Mouse (Mus musculus) adrenal gland, adult 18-20 months (tissue): ENCODE measurements at regions not wholly inside any gene's neighbourhood (a gene's known extent, or its start where the extent isn't known, plus 50 kb on each side); places are given as distances from the start of the nearest gene placed in this dataset.

Experiments
- DNase-seq, 2 experiments: peaks; one replicate each; pipeline ENCODE4 v3.0.0; 2021 to 2022; ENCODE audit warnings: low spot score in 2 of 2

DNA sequence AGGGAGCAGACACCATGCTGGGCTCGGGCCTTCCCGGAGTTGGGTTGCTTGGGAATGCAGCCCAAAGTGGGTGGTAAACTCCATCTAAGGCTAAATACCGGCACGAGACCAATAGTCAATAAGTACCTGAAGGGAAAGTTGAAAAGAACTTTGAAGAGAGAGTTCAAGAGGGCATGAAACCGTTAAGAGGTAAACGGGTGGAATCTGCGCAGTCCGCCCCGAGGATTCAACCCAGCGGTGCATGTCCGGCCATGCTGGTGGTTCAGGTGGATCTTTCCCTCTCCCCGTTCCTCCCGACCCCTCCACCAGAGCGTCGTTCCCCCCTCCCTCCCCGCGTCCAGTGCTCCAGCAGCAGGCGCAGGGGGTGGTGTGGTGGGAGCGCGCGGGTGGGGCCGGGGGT lies 179.1 kb upstream of the Arhgef26 start:
- peak; percentile 52 to 70 for DNase-seq

GRCm38 (mm10) chr3:62170647-62171046 lies 167.5 kb upstream of the Arhgef26 start:
- DNase-seq, result no peak

GRCm38 (mm10) chr3:62187807-62188509 lies 150.2 kb upstream of the Arhgef26 start:
- no peak for DNase-seq

DNA sequence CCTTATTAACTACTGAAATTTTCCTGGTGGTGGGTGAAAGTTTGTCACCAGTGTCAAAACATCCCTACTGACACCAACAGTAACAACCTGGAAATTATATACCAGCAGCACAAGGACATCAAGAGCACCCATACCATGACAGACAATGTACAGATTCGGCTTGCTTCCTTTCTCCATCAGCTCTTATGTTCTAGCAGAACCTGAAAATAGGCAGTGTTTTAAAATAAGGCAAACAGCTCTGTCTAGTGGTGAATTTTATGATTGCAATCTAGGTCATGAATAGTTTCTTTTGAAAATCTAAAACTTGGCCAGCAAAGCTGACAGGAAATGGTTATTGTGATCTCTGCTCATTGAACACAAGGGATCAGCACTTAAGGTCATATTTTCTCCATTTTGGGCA lies 145.7 kb upstream of the Arhgef26 start:
- DNase-seq, result no peak

GRCm38 (mm10) chr3:62194421-62194820 lies 143.7 kb upstream of the Arhgef26 start:
- no peak for DNase-seq

- no peak for DNase-seq
Measured at GRCm38 (mm10) chr3:62196679-62197078, 141.5 kb upstream of the Arhgef26 start.

DNA sequence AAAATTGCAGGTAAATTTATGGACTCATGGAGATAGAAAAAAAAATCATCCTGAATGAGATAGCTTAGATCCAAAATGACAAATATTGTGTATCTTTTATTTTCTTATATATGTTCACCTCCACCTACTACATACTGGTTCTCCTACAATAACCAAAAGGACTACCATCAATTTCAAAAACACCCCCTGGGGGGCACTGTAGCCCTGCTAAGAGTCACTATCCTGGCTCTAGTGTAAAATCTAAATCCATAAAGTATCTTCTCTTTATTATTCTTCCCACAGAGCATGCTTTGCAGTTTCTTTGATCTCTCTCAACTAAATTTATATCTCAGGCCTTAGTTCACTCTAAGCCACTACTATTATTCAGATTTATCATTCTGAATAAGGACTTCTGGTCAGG lies 122.3 kb upstream of the Arhgef26 start:
- peak; percentile 5 to 22 for DNase-seq

- no peak for DNase-seq
Measured at GRCm38 (mm10) chr3:62217335-62217734, 120.8 kb upstream of the Arhgef26 start.

DNA sequence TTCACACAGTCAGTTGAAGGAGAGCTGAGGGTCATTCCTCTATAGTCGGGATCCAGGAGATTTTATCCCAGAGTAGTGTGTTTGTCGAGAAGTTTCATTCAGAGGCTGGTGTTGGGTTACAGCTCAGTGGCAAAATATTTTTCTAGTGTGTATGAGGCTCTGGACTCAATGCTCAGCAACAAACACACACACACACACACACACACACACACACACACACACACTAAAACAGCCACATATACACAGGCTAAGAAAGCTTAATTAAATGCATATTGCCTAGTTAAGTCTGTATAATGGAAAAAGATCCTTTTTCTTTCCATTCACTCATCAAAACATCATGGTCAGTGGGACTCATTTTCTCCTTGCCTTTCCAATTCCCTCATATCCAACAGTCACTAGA lies 110.4 kb upstream of the Arhgef26 start:
- DNase-seq, result no peak

DNA sequence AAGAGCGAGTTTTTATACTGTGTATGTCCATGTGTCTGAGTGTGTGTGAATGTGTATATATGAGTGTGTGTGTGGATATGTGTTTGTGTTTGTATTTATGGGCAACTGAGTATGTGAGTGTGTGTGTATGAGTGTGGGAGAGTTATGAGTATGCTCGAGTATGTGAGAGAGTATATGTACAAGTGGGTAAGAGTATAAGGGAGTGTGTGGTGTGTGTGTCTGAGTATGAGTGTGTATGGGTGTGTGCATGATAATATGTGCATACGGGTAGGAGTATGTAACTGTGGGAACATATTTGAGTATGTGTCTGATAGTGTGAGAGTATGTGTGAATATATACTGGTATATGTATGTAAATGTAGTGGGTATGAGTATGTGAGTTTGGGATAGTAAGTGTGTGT lies 110.0 kb upstream of the Arhgef26 start:
- DNase-seq, result no peak

GRCm38 (mm10) chr3:62241031-62241430 lies 97.1 kb upstream of the Arhgef26 start:
- DNase-seq, result no peak

- DNase-seq, result no peak
Measured at GRCm38 (mm10) chr3:62271703-62272102, 66.4 kb upstream of the Arhgef26 start.

- DNase-seq, result no peak
Measured at GRCm38 (mm10) chr3:62278279-62278678, 59.9 kb upstream of the Arhgef26 start.

GRCm38 (mm10) chr3:62280960-62281359 lies 57.2 kb upstream of the Arhgef26 start:
- no peak for DNase-seq
